Mouse (Mus musculus) stomach, postnatal 0 days (tissue): Measurements from ENCODE around the gene Gm38392.

Source experiments
- CTCF ChIP-seq: IDR thresholded peaks from 2 replicates; pipeline ENCODE4 v1.5.1; 2016; ENCODE audit warnings: antibody characterized with exemption, low read depth, mild to moderate bottlenecking, moderate library complexity
- EP300 ChIP-seq: optimal IDR thresholded peaks from 2 replicates; pipeline ENCODE3; 2016; ENCODE audit warnings: antibody characterized with exemption

DNA sequence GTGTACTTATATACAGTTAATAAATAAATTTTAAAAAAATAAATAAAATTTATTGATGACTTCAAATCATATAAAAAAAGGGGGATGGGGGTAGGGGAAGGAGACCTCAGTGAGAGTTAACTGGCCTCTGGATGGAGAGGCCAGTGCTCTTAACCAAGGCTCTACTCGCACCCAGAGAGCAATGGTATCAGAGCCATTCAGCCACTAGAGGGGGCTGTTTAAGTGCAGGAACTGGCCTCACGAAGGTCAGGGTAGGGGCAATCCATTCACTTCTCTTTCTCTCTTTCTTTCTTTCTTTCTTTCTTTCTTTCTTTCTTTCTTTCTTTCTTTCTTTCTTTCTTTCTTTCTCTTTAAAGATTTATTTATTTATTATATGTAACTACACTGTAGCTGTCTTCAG lies 44.3 kb upstream of the Gm38392 start:
- TF ChIP-seq CTCF (peak; percentile 74), EP300 (no peak)
